Mouse (Mus musculus) large intestine, adult 2 months (tissue): ENCODE results near the gene Ubr1. TPM values are rescaled to one million over a fixed set of nuclear protein-coding genes. Genes with fewer than 3 reads are reported as not detected.
A peak's percentile ranks its signal among the peaks of the same experiment; 100 is the strongest.
"Not testable (repeated sequence)": the region's sequence is repeated elsewhere in the genome, so short reads cannot be mapped to it uniquely, and the experiment has no call there.

Source experiments
- DNase-seq: peaks from one replicate; pipeline ENCODE4 v3.0.0-alpha.2; 2012; ENCODE audit warnings: low read depth, low spot score
- WGBS: fragments of 180-500 bp; shearing (Covaris S2); methylation state at CpG from one replicate; pipeline ENCODE4 v1.1.7; 2018; 5-methylcytosine and 5-hydroxymethylcytosine counted together
- polyA plus RNA-seq: library from polyadenylated mRNA; depleted of rRNA; stranded (reverse); fragments of >200 nt; gene quantifications from 2 replicates; pipeline ENCODE4 v1.2.3, GENCODE M21; 2012

Ubr1 gene
- polyA plus RNA-seq, 1 experiment, result 5.7 TPM

GRCm38 (mm10) chr2:120976990-120977925 lies 6.7 kb upstream of the Ubr1 start, which contains the start of gene Tmem62:
Tmem62 (plus strand) TSS chr2:120977017.
- WGBS, result 2% methylated on average over 71 of the region's 71 CpGs
- DNase-seq, result no peak

- DNase-seq, result no peak
- WGBS, result 66% methylated on average over 4 of the region's 4 CpGs
Observed at GRCm38 (mm10) chr2:120976308-120976707, 5.8 kb upstream of the Ubr1 start.

GRCm38 (mm10) chr2:120972964-120973363 lies 2.4 kb upstream of the Ubr1 start:
- no peak for DNase-seq
- 18% methylated on average over 5 of the region's 5 CpGs for WGBS

- DNase-seq, result not testable (repeated sequence)
- WGBS, result 96% methylated on average over 8 of the region's 8 CpGs
Observed at GRCm38 (mm10) chr2:120972257-120972656, 1.7 kb upstream of the Ubr1 start.

- 87% methylated on average over 4 of the region's 4 CpGs for WGBS
- DNase-seq, result no peak
Observed at GRCm38 (mm10) chr2:120971766-120972165, 1.3 kb upstream of the Ubr1 start.

- DNase-seq, result no peak
- under 1% methylated on average over 23 of the region's 23 CpGs for WGBS
Observed at GRCm38 (mm10) chr2:120970045-120970539, 423 bp downstream of the Ubr1 start.

- DNase-seq, result no peak
- WGBS, result 94% methylated on average over 3 of the region's 3 CpGs
Observed at GRCm38 (mm10) chr2:120965486-120965885, 5.0 kb downstream of the Ubr1 start.

- WGBS, result 84% methylated on average over 7 of the region's 7 CpGs
- DNase-seq, result no peak
Observed at GRCm38 (mm10) chr2:120963110-120963509, 7.4 kb downstream of the Ubr1 start.

- no peak for DNase-seq
- WGBS, result 60% methylated on average over 1 of the region's 1 CpGs
Observed at GRCm38 (mm10) chr2:120960261-120960660, 10.3 kb downstream of the Ubr1 start.

- WGBS, result 81% methylated on average over 5 of the region's 5 CpGs
- no peak for DNase-seq
Observed at GRCm38 (mm10) chr2:120959827-120960226, 10.7 kb downstream of the Ubr1 start.

- no peak for DNase-seq
- WGBS, result 51% methylated on average over 2 of the region's 2 CpGs
Observed at GRCm38 (mm10) chr2:120959363-120959762, 11.2 kb downstream of the Ubr1 start.

GRCm38 (mm10) chr2:120952176-120952938 lies 18.2 kb downstream of the Ubr1 start:
- WGBS, result 41% methylated on average over 2 of the region's 2 CpGs

GRCm38 (mm10) chr2:120951208-120951607 lies 19.3 kb downstream of the Ubr1 start:
- WGBS, result 80% methylated on average over 5 of the region's 5 CpGs
- DNase-seq, result no peak

More at GRCm38 (mm10) chr2:120952176-120952938, 18.2 kb downstream of the Ubr1 start:
- DNase-seq, result no peak

GRCm38 (mm10) chr2:120933038-120933437 lies 37.5 kb downstream of the Ubr1 start:
- WGBS, result 90% methylated on average over 3 of the region's 3 CpGs
- no peak for DNase-seq

GRCm38 (mm10) chr2:120909556-120909955 lies 61.0 kb downstream of the Ubr1 start:
- no peak for DNase-seq
- 78% methylated on average over 4 of the region's 4 CpGs for WGBS

- no peak for DNase-seq
- WGBS, result 96% methylated on average over 3 of the region's 3 CpGs
Observed at GRCm38 (mm10) chr2:120896361-120896760, 74.2 kb downstream of the Ubr1 start.

- DNase-seq, result no peak
- 81% methylated on average over 5 of the region's 5 CpGs for WGBS
Observed at GRCm38 (mm10) chr2:120887601-120888000, 82.9 kb downstream of the Ubr1 start.

- WGBS, result 66% methylated on average over 2 of the region's 2 CpGs
- DNase-seq, result no peak
Observed at GRCm38 (mm10) chr2:120873192-120873591, 97.3 kb downstream of the Ubr1 start.

- 58% methylated on average over 9 of the region's 9 CpGs for WGBS
- DNase-seq, result peak; percentile 28
Observed at GRCm38 (mm10) chr2:120871447-120872336, 98.8 kb downstream of the Ubr1 start.
